Mouse (Mus musculus): ENCODE measurements around the gene Csf2.

Csf2 gene

DNA sequence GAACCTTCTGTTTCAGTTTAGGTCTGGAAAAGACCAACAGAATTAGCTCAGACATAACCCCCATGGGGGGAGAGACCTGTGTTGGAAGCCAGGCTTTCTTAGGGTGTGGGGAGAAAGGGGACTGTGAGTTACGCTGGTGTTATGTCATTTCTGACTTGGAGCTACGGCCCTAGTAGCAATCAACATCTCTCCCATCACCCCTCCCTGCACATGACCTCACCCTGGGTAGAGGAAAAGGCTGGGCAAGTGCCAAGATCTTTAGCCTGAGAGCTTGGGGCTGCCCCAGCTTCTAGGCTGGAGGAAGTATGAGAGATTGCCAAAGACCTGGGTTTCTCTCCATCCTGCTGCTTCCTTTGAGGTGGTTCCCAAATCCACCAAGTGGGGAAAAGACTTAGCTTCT is 12.5 kb downstream of the Csf2 start:
- no peak for DNase-seq (ENCODE audit: low spot score)

DNA sequence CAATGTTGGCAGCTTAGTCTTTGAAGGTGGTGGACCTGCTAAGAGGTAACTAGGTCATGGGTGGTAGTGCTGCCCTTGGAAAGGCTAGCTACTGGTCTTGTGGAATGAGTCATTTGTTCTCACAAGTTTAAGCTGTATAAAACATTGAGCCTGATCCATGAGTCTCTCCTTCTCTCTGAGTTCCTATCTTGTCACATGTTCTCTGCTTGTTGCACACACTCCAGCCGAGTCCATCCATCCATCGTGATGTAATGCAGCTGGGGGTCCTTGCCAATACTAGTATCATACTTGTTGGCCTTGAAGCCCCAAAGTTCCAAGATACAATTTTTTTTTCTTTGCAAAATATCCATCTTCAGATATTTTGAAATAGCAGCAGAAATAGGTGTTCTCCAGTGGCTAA is 22.0 kb downstream of the Csf2 start:
- DNase-seq (ENCODE audit: low spot score), result no peak

DNA sequence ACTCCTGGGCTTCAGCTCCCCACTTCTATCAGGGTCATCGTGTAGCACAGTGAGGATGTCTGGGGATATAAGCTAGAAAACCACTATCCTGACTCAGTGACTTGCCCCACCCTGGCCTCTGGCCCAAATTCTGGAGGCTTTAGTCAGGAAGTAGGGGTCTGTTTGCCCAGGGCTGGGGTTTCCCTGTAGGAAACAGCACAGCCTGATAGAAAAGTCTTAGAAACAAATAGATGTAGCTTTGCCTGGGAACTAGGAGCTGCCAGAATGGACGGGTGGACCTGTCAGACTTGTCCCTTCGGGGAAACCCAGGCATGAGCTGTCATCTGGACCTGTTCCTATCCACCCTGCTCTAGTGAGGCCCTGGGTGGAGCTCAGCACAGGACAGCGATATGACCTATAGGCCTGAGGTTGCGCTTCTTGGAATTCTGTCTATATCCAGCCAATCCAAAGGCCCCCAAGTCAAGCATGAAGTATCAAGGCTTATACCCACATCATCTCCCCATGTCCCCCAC is 24.9 kb downstream of the Csf2 start:
- DNase-seq (ENCODE audit: low spot score), result no peak

DNA sequence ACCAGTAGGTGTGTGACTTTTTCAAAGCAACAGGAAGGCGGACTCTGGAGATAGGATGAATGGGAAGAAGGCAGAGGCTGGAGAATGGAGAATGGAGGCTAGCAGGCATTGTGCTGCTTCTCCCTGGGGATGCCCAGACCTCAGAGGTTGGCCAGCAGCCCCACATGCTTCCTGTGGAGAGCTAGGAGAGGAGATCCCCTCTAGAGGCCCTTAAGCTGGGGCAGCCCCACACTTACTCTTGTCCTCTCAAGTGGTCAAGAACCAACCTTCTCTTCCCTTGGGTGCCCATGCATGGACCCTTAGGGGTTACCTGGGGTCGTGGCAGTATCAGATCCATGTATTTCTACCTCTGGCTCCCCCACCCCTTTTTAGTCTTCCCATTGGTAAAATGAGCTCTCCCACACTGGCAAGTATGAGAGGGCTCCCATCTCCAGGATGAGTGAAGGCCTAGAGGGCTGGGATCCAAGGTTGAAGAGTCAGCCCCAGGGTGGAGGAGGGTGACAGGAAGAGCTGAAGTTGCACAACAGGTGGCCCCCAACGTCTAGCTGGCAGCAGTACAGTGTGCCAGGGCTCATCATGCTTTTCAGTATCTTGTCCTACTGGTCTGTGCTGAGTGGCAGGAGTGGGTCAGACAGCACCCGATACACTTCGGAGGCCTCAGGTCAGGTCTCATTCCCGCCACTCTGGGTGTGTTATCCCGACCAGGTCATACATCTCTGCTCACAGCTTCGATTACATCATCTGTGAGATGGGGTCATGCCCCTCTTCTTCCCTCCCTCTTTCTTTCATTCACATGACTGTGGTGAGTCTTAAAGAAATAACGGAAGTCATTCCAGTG is 25.6 kb downstream of the Csf2 start:
- no peak for DNase-seq (ENCODE audit: low spot score)

DNA sequence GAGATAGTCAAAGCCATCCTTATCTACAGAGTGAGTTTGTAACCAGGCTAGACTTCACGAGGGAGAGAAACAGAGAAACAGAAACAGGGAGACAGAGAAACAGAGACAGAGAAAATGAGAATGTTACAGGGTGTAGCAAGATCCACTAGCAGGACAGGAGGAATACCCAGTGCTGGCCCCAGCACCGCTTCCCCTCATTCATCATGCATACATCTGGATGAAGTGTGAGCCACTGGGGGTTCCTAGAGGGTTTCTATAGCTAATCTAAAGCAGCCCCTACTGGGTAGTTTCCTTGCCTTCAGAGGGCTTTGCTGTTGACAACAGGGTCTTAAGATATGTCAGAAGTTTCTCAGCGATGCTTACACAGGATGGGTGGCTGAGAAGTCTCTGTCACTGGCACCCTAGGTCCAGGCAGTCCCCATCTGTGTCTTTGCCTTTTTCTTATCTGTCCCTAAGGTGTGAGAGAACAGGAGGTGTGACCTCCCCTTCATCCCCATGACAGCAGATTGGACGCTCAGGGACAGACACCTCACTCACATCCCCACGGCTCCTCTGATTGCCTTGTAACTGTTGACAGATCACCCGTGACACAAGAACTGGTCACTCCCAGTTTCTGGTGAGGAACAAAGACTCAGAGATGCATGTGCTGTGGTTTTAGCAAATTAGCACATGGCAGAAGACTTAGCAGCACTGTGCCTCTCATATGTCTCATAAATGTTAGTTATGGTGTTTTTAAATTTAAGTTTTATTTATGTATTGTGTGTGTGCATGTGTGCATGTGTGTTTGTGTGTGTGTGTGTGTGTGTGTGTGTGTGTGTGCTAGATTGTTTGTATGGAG is 29.3 kb downstream of the Csf2 start:
- no peak for DNase-seq (ENCODE audit: low spot score)

DNA sequence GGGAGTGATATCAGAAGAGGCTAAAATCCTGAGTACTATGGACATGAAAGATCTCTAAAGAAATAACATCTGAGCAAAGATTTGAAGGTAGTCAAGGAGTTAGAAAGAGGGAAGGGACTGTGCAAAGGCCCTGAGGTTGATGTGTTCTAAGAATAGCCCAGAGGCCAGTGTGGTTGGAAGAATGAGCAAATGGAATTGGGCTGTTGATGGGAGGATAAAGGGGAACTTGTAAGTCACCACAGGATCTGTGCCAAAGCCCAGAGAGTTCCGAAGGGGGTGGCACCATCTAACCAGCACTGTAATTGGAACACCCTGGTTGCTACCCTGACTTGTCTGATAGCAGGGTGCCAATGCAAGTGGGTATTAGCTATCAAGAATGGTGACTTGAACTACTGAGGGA is 30.3 kb downstream of the Csf2 start:
- DNase-seq (ENCODE audit: low spot score), result no peak

DNA sequence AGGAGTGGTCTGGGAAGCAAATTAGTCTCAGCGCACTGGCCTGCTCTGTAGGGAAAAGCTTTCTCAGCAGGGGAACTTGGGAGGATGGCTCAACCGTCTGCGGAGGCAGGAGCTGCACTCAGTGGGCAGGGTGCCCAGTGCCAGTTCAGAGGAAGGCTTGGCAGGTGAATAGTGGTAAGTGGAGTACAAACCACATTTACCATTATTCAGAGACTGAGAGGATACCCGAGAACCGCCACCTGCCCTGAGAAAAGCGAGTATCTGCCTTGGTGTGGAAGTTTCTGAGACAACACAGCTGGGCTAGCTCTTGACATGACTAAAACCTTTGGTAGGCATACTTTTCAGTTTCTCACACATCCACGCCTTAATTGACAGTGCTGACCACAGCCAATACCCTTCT is 32.1 kb downstream of the Csf2 start:
- DNase-seq (ENCODE audit: low spot score), result no peak

DNA sequence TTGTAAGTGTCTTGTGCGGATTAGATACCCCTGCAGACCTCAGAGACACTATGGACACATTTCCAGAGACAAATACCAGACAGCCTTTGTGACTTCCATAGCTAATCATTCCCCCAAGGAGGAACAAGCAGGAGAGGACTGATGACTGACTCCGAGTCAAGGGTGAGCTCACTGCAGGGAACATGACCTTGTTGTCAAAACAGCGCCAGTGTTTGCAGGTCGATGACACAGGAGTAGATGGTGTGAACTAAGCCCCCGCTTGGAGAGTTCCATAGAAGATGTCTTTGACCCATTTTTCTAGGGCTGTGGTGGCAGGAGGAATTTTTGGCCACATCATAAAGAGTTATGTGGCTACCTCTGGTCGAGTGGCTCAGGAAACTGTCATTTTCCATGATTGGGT is 33.4 kb downstream of the Csf2 start:
- no peak for DNase-seq (ENCODE audit: low spot score)

DNA sequence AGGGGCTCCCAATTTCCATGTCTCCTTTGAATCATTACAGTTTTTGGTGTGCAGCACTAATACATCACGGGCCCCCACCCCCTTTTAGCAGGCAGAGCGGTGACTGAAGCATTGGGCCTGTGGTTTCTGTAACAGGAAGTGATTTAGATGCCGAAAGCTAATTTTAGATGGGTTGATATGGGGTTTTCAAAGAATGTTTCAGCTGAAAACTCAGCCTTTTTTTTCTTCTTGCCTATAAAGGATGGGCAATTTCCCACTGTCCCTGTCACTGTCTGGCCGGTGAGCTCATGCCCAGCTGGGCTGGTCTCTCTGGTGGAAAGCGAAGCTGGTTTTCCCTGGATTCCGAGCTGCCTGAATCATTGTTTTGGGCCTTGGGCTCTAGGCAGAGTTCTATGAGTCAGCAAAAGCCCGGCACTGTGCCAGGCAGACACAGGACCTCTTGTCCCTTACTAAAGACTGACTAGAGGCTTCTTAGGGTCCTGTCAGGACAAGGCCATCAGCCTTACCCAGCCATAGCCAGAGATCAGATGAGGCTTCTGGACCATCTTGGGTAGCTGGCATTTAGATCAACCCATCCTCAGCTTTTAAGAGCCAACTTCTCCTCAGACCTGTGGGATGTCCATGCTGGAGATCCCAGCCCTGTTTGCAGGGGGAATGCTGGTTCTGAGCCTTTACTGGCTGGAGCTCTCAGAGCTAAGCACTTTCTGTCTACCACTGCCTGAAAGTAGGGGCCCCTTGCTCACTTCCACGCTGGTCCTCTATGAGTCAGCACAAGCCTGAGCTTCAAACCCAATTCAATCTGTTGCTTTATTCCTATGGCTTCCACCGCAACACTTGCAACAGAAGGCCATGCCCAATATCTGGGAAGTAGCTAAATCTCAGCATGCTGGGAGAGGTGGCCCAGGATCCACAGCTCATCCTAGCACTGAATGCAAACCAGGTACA is 34.7 kb downstream of the Csf2 start:
- no peak for DNase-seq (ENCODE audit: low spot score)

DNA sequence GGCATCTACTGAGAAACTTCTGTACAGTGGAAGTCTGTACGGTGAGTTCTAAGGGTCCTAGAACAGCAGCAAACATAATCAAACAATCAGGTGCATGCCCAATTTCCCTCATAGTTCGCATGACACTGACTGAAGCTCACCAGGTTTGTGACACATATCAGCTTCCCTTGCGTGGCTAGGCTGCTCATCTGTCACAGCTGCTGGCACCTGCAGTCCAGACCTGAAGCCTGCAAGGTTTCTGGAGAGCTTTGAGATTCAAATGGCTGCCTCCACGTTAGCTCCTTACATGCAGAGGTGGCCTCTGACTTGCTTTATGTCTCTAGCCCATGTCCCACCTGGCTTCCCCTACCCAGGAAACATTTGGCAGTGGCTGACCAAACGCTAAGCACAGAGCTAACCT is 35.8 kb downstream of the Csf2 start:
- DNase-seq (ENCODE audit: low spot score), result no peak

DNA sequence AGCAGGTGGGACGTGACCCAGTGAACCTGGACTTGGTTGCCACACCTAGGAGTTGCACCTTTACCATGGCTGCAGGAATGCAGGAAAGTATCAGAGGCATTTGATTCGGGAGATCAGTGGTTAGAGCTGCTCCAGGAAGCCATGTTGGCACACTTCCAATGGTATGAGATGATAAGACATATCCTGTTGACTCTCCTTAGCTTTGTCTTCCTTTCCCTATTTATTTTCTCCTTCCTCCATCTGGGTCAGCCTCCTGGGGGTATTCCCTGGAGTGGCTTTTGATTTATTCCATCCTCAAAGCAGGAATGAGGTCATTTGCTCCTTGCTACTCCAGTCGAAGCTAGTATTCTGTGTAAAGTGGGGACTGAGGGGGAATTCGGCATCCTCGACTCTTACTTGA is 42.5 kb downstream of the Csf2 start:
- DNase-seq (ENCODE audit: low spot score), result no peak

DNA sequence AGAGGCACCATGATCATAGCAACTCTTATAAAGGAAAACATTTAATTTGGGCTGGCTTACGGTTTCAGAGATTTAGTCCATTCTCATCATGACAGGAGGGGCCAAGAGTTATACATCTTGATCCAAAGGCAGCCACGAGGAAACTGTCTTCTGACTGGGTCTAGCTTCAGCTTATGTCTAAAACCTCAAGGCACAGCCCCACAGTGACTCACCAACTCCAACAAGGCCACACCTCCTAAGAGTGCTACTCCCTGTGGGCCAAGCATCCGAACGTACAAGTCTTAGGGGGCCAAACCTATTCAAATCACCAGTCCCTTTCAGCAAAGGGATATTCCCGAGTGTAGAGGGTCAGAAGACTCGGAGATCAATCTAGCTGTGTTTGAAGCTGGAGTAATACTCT is 44.1 kb downstream of the Csf2 start:
- no peak for DNase-seq (ENCODE audit: low spot score)

DNA sequence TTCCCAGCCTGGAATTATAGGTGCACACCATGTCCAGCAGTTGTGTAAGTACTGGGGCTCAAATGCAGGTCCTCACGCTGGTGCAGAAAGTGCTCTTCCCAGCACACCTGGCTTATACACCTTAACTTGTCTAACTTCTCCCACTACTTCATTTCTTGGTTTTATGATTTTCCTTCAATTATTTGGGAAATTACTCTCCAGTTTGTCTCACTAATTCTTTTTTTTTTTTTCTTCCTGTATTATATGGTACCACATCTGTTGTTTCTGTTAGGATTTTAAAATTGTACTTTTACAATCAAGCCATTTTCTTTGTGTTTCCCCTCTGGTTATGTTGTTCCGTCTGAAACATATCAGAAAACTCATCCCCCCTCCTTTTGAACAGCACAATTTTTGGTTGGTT is 44.7 kb downstream of the Csf2 start:
- DNase-seq (ENCODE audit: low spot score), result no peak

DNA sequence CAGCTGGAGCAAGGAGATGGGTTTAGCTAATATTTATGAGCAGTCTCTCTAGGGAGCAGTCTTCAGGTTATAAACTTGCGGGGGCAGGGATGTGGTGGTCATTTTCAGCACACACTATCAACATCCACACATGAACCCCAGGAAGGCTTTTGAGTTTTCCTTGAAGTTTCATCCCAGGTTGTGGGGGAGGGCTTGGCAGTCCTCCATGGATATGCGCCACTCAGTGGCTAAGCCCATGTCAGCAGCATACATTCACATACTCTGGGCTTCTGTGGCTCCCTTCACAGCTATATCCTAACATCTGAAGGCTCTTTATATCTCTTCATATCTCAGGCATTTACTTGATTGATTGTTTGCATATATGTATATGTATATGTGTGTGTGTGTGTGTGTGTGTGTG is 46.3 kb downstream of the Csf2 start:
- DNase-seq (ENCODE audit: low spot score), result no peak

DNA sequence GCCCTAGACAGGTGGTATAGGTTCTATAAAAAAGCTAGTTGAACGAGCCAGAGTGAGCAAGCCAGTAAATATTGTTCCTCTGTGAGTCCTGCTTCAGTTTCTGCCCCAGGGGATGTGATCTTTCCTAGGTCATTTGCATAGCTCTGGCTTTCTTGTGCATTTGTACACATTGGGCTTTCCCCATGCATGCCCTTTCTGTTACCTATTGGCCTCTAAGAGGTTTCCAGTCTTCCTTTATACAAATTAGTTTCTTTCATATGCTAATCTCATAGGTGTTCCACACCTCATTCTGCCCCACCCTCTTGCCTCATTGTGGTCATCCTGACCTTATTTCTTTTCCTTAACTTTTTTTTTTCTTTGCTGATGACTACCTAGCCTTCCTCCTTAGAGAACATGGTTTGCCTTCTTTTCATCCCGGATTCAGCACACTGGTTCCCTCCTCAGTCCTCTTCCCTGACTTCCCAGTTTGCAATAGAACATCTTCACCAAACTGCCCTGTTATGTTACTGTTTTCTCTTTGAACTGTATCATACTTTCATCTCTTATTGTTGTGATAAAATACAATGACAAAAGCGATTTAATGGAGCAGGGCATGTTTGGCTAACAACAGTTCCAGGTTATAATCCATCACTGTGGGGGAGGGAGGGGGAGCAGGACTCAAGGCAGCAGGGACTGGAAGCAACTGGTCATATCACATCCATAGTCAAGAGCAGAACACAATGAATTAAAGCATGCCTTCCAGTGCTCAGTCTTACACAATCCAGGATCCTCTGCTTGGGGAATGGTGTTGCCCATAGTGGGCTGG is 47.4 kb downstream of the Csf2 start:
- DNase-seq (ENCODE audit: low spot score), result no peak

DNA sequence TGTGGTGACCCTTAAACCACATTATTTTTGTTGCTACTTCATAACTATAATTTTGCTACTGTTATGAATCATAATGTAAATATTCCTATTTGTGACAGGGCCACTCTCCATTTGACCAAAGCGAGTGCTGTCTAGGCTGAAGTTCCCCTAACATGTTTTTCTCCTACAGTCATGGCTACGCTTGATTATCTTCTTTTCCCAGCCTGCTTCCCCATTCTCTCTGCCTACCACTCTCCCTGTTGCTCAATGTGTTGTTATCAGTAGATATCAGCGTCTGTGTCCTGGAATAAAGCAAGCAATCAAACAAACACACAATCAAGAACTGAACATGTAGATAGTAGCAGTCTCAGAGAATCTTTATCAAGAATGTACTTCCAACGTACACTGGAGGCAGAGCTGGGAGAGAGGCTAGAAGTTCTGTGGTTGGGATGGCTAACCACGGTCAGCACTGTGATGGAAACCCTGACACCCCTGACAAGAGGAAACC is 48.1 kb downstream of the Csf2 start:
- DNase-seq (ENCODE audit: low spot score), result no peak
